Mouse (Mus musculus): ENCODE results near the gene Arid3a. TPM values are rescaled to one million over a fixed set of nuclear protein-coding genes. Genes with fewer than 3 reads are reported as not detected.
A peak's percentile ranks its signal among the peaks of the same experiment; 100 is the strongest.

The Arid3a gene
- total RNA-seq, 1 experiment = 16.3 TPM

DNA sequence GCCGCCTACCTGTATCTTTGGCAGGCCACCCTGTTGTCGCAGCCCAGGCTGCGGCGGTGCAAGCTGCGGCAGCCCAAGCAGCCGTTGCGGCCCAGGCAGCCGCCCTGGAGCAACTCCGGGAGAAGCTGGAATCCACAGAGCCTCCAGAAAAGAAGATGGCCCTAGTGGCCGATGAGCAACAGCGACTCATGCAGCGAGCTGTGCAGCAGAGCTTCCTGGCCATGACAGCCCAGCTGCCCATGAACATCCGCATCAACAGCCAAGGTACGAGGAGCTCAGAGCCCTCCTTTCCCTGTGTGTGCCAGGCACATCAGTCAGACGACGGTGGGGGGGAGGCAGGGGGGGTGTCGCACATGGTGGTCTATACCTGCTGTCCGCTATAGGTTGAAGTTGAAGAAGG lies 23.8 kb downstream of the Arid3a start:
- H3K27ac ChIP-seq (ENCODE audit: insufficient read depth, low read depth, low read length, poor library complexity, severe bottlenecking) = no peak overlapping the region
- H3K36me3 ChIP-seq (ENCODE audit: control insufficient read depth, insufficient read depth, low read length, poor library complexity, severe bottlenecking) = peaks cover 2% of the 10 kb centered on the region; the same call in 1 of the 2 replicates
- H3K4me3 ChIP-seq (ENCODE audit: insufficient read depth in 1 of 2, low read depth in 1 of 2, low read length in 2 of 2, poor library complexity in 1 of 2, severe bottlenecking in 1 of 2) = no peak overlapping the region; a peak in 1 of 4 replicates
- in situ Hi-C loops (cut with MboI; ENCODE audit: low sequenced_read_pairs in 2 of 2, unreplicated experiment in 2 of 2) = no loop called here
- no peaks in the 10 kb centered on the region for H3K9me3 ChIP-seq (ENCODE audit: control insufficient read depth, insufficient read depth, low read depth, low read length)
- TF ChIP-seq MAFK (IDR thresholded peaks at IDR 0.05; ENCODE audit: insufficient read depth, low read depth, low read length) = no peak
- TF ChIP-seq CHD2 (IDR thresholded peaks at IDR 0.05; ENCODE audit: low read depth, low read length) = no peak
- TF ChIP-seq HCFC1 (IDR thresholded peaks at IDR 0.05; ENCODE audit: borderline replicate concordance, insufficient read depth, low read length) = no peak
- no peak for TF ChIP-seq ZC3H11A (IDR thresholded peaks at IDR 0.05; ENCODE audit: borderline replicate concordance, low read depth, low read length)
- no peak for TF ChIP-seq ZNF384 (IDR thresholded peaks at IDR 0.05; ENCODE audit: low read depth, low read length)
- peaks cover 0 to 12% of the 10 kb centered on the region in 2 experiments; a peak in 2 of 4 replicates for H3K4me1 ChIP-seq (ENCODE audit: control insufficient read depth in 2 of 2, insufficient read depth in 2 of 2, low read length in 2 of 2, poor library complexity in 1 of 2)
- H3K9ac ChIP-seq (ENCODE audit: insufficient read depth, low read depth, low read length, poor library complexity, severe bottlenecking) = no peak overlapping the region
- DNase-seq (ENCODE audit: low read depth, low spot score) = no peak

DNA sequence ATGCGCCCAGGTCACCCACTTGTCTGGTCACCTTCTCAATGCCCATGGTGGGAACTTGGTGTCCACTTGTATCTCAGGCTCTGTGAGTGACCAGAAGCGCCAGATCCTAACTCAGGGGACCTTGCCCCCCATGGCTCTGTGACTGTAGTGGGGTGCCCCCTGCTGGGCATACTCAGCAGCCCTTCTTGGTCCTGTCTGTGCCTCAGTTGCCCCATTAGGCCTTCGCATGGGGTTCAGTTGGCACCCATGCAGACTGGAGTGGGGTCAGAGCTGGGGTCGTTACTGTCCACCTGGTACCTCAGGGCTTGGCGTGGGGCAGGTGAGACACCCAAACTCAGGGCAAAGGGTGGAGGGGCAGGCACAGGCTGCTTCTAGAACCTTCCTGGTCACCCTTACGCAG lies 27.1 kb downstream of the Arid3a start:
- in situ Hi-C loops (cut with MboI; ENCODE audit: low sequenced_read_pairs in 2 of 2, unreplicated experiment in 2 of 2) = no loop called here
- Histone ChIP-seq H3K36me3 (ENCODE audit: control insufficient read depth, insufficient read depth, low read length, poor library complexity, severe bottlenecking) (peaks cover 2% of the 10 kb centered on the region; the same call in 1 of the 2 replicates), H3K4me3 (ENCODE audit: insufficient read depth in 1 of 2, low read depth in 1 of 2, low read length in 2 of 2, poor library complexity in 1 of 2, severe bottlenecking in 1 of 2) (no peak overlapping the region), H3K27ac (ENCODE audit: insufficient read depth, low read depth, low read length, poor library complexity, severe bottlenecking) (no peak overlapping the region), H3K4me1 (ENCODE audit: control insufficient read depth in 2 of 2, insufficient read depth in 2 of 2, low read length in 2 of 2, poor library complexity in 1 of 2) (peaks cover 0 to 25% of the 10 kb centered on the region in 2 experiments; a peak in 2 of 4 replicates), H3K9ac (ENCODE audit: insufficient read depth, low read depth, low read length, poor library complexity, severe bottlenecking) (no peak overlapping the region), H3K9me3 (ENCODE audit: control insufficient read depth, insufficient read depth, low read depth, low read length) (no peaks in the 10 kb centered on the region)
- no peak for TF ChIP-seq CHD2 (IDR thresholded peaks at IDR 0.05; ENCODE audit: low read depth, low read length)
- TF ChIP-seq ZC3H11A (IDR thresholded peaks at IDR 0.05; ENCODE audit: borderline replicate concordance, low read depth, low read length) = no peak
- no peak for DNase-seq (ENCODE audit: low read depth, low spot score)

DNA sequence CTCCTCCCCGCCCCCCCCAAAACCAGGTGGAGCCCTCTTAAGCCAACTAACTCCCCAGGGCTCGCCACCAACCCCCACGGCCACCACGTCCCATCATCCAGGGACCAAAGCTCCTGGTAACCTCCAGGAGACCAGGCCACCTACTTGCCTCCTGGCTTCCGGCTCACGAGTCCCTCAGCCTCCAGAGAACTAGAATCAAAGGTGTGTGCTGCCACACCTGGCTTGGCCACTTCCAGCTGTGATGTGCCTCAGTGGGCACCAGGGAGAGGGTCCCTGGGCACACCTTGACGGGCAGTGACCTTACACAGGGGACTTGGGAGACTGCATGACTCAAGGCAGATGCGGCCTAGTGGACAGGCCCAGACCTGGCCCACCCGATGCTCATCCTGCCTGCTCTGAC lies 28.8 kb downstream of the Arid3a start:
- in situ Hi-C loops (cut with MboI; ENCODE audit: low sequenced_read_pairs in 2 of 2, unreplicated experiment in 2 of 2) = no loop called here
- TF ChIP-seq CHD2 (IDR thresholded peaks at IDR 0.05; ENCODE audit: low read depth, low read length) = no peak
- no peak for TF ChIP-seq HCFC1 (IDR thresholded peaks at IDR 0.05; ENCODE audit: borderline replicate concordance, insufficient read depth, low read length)
- Histone ChIP-seq H3K27ac (ENCODE audit: insufficient read depth, low read depth, low read length, poor library complexity, severe bottlenecking) (peak overlapping the region; percentile 83), H3K4me3 (ENCODE audit: insufficient read depth in 1 of 2, low read depth in 1 of 2, low read length in 2 of 2, poor library complexity in 1 of 2, severe bottlenecking in 1 of 2) (no peak overlapping the region), H3K9ac (ENCODE audit: insufficient read depth, low read depth, low read length, poor library complexity, severe bottlenecking) (peak overlapping the region; percentile 7; the same call in 1 of the 2 replicates), H3K36me3 (ENCODE audit: control insufficient read depth, insufficient read depth, low read length, poor library complexity, severe bottlenecking) (peaks cover 1% of the 10 kb centered on the region; the same call in 1 of the 2 replicates), H3K9me3 (ENCODE audit: control insufficient read depth, insufficient read depth, low read depth, low read length) (no peaks in the 10 kb centered on the region), H3K4me1 (ENCODE audit: control insufficient read depth in 2 of 2, insufficient read depth in 2 of 2, low read length in 2 of 2, poor library complexity in 1 of 2) (peaks cover 0 to 22% of the 10 kb centered on the region in 2 experiments; a peak in 2 of 4 replicates)
- no peak for DNase-seq (ENCODE audit: low read depth, low spot score)

DNA sequence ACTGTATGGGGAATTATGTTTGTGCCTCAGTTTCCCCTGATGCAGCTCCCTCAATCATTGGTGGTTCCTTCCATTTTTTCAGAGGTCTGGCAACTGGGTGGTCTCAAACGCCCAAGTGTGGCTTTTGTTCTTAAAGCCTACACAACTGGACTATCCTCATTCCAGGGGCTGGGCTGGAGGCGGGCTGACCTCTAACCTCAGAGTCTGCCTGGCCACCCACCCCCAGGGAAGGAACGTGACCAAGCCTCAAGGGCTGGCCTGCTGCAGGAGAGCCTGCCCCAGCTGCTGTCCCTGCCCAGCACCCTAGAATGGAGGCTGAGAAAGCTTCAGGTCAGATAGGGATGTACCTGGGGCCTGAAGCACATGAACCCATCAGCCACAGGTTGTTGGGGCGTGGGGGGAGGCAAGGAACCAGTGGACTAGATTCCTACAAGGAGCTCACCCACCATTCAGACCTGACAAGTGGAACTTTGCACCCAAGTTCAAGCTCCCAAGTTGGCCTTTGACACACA lies 29.9 kb downstream of the Arid3a start:
- H3K36me3 ChIP-seq (ENCODE audit: control insufficient read depth, insufficient read depth, low read length, poor library complexity, severe bottlenecking) = peaks cover 9% of the 10 kb centered on the region
- 0 out of 2 replicates have a peak overlapping the region, but pooled peaks have one; percentile 83 for H3K27ac ChIP-seq (ENCODE audit: insufficient read depth, low read depth, low read length, poor library complexity, severe bottlenecking)
- no peak for DNase-seq (ENCODE audit: low read depth, low spot score)
- TF ChIP-seq MAFK (IDR thresholded peaks at IDR 0.05; ENCODE audit: insufficient read depth, low read depth, low read length) (no peak), ZC3H11A (IDR thresholded peaks at IDR 0.05; ENCODE audit: borderline replicate concordance, low read depth, low read length) (no peak), HCFC1 (IDR thresholded peaks at IDR 0.05; ENCODE audit: borderline replicate concordance, insufficient read depth, low read length) (no peak), CHD2 (IDR thresholded peaks at IDR 0.05; ENCODE audit: low read depth, low read length) (no peak), ZNF384 (IDR thresholded peaks at IDR 0.05; ENCODE audit: low read depth, low read length) (no peak)
- no peak overlapping the region for H3K4me3 ChIP-seq (ENCODE audit: insufficient read depth in 1 of 2, low read depth in 1 of 2, low read length in 2 of 2, poor library complexity in 1 of 2, severe bottlenecking in 1 of 2)
- H3K4me1 ChIP-seq (ENCODE audit: control insufficient read depth in 2 of 2, insufficient read depth in 2 of 2, low read length in 2 of 2, poor library complexity in 1 of 2) = peaks cover 2 to 25% of the 10 kb centered on the region in 2 experiments; a peak in 2 of 4 replicates
- no peaks in the 10 kb centered on the region for H3K9me3 ChIP-seq (ENCODE audit: control insufficient read depth, insufficient read depth, low read depth, low read length)
- in situ Hi-C loops (cut with MboI; ENCODE audit: low sequenced_read_pairs in 2 of 2, unreplicated experiment in 2 of 2) = no loop called here
- no peak overlapping the region for H3K9ac ChIP-seq (ENCODE audit: insufficient read depth, low read depth, low read length, poor library complexity, severe bottlenecking)
